Mouse (Mus musculus) inflammation-experienced regulatory T-cells, adult 6 months (primary cell): ENCODE measurements around the gene Gstt1. TPM values are rescaled to one million over a fixed set of nuclear protein-coding genes. Genes with fewer than 3 reads are reported as not detected.
"Not testable (repeated sequence)": the region's sequence is repeated elsewhere in the genome, so short reads cannot be mapped to it uniquely, and the experiment has no call there.

Experiments
- ATAC-seq: one replicate; pipeline ENCODE4 v1.8.0; 2017
- polyA plus RNA-seq, 3 experiments: library from polyadenylated mRNA; unstranded; fragments of 100-300 nt; shearing (Covaris generic); gene quantifications; one replicate each; pipeline ENCODE4 v1.2.1; 2017

The Gstt1 gene
- 1 to 10 TPM; 1.7 to 3.6 (median 2.2) TPM for polyA plus RNA-seq

- peak; percentile 37 for ATAC-seq
These were observed at the start of gene Gstt1 for GRCm38 (mm10) chr10:75798176-75798696. Gstt1 (minus strand) TSS chr10:75798584.

GRCm38 (mm10) chr10:75845306-75845930 is 47.0 kb upstream of the Gstt1 start:
- ATAC-seq: no peak

- no peak for ATAC-seq
These were observed 46.4 kb upstream of the Gstt1 start for GRCm38 (mm10) chr10:75844800-75845199.

GRCm38 (mm10) chr10:75843898-75844297 is 45.5 kb upstream of the Gstt1 start:
- ATAC-seq: not testable (repeated sequence)

GRCm38 (mm10) chr10:75839092-75839491 is 40.7 kb upstream of the Gstt1 start:
- ATAC-seq: peak; percentile 51

- no peak for ATAC-seq
These were observed 38.9 kb upstream of the Gstt1 start, which contains the start of gene Gstt2 for GRCm38 (mm10) chr10:75837248-75837759. Gstt2 (minus strand) TSS chr10:75837424.

GRCm38 (mm10) chr10:75835761-75836531 is 37.6 kb upstream of the Gstt1 start:
- ATAC-seq: peak; percentile 42

GRCm38 (mm10) chr10:75835307-75835706 is 36.9 kb upstream of the Gstt1 start:
- peak; percentile 49 for ATAC-seq

- ATAC-seq: no peak
These were observed 36.3 kb upstream of the Gstt1 start for GRCm38 (mm10) chr10:75834721-75835120.

- ATAC-seq: no peak
These were observed 35.9 kb upstream of the Gstt1 start for GRCm38 (mm10) chr10:75834250-75834649.

GRCm38 (mm10) chr10:75833456-75834080 is 35.2 kb upstream of the Gstt1 start:
- ATAC-seq: no peak

GRCm38 (mm10) chr10:75832272-75832895 is 34.0 kb upstream of the Gstt1 start:
- ATAC-seq: no peak

GRCm38 (mm10) chr10:75830275-75830670 is 31.9 kb upstream of the Gstt1 start:
- ATAC-seq: no peak

GRCm38 (mm10) chr10:75829529-75830274 is 31.3 kb upstream of the Gstt1 start:
- ATAC-seq: no peak

GRCm38 (mm10) chr10:75828500-75828931 is 30.1 kb upstream of the Gstt1 start:
- no peak for ATAC-seq

GRCm38 (mm10) chr10:75827668-75828360 is 29.4 kb upstream of the Gstt1 start:
- ATAC-seq: no peak

- no peak for ATAC-seq
These were observed 26.1 kb upstream of the Gstt1 start for GRCm38 (mm10) chr10:75824530-75824929.

GRCm38 (mm10) chr10:75823782-75824181 is 25.4 kb upstream of the Gstt1 start:
- no peak for ATAC-seq

- ATAC-seq: no peak
These were observed 24.1 kb upstream of the Gstt1 start, which contains the start of gene Gstt4 for GRCm38 (mm10) chr10:75822443-75822842. Gstt4 (minus strand) TSS chr10:75822543.

GRCm38 (mm10) chr10:75819882-75820281 is 21.5 kb upstream of the Gstt1 start:
- ATAC-seq: no peak

- ATAC-seq: no peak
These were observed 20.3 kb upstream of the Gstt1 start for GRCm38 (mm10) chr10:75818641-75819040.
